Mouse (Mus musculus) left cerebral cortex, adult 2 months (tissue): ENCODE results near the gene Btnl2. TPM values are rescaled to one million over a fixed set of nuclear protein-coding genes. Genes with fewer than 3 reads are reported as not detected.
A peak's percentile ranks its signal among the peaks of the same experiment; 100 is the strongest.

Experiments used
- DNase-seq, 2 experiments: peaks; one replicate each; pipeline ENCODE4 v3.0.0; 2021 to 2022; ENCODE audit warnings: low spot score in 2 of 2, mixed read lengths in 1 of 2; ENCODE audit errors: extremely low spot score in 1 of 2
- H3K27ac ChIP-seq: fragments of 200-600 bp; 2 replicates; pipeline ENCODE4 v1.8.1; 2022
- H3K4me3 ChIP-seq: fragments of 200-600 bp; 2 replicates; pipeline ENCODE4 v1.8.1; 2022
- CTCF ChIP-seq: fragments of 200-600 bp; IDR thresholded peaks from 2 replicates; pipeline ENCODE4 v1.8.1; 2022; ENCODE audit warnings: antibody characterized with exemption, mild to moderate bottlenecking, moderate library complexity
- intact Hi-C: fragments of 180-260 bp; cut with DNase I; formaldehyde crosslinking; loops from one replicate; pipeline ENCODE4 v1.15.1; 2025
- total RNA-seq, 2 experiments: library from RNA; stranded (reverse); gene quantifications; 2 replicates each; pipeline ENCODE4 v1.2.3; 2021

Btnl2 gene
- total RNA-seq, 2 experiments from 2014 or later: 0.65 to 0.68 TPM

DNA sequence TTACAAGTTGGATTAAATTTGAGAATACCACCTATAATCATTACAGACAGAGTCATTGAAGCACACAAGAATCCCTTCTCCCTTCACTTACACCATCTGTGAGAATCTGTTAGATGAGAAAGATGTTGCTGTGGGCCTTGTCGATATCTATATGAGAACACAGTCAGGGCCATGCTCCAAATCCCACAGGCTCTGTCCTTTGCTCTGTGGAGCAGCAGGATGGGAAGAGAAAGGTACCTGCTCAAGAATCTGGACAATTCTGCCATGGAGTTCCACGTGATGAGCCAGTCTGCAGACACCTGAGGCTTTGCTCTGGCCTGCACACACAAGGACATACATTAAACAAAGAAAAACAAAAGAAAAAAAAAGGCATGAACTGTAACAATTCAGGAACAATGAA is 37.9 kb upstream of the Btnl2 start:
- no peak for DNase-seq
- H3K4me3 ChIP-seq: no peak overlapping the region
- no peak for TF ChIP-seq CTCF
- no peak overlapping the region for H3K27ac ChIP-seq
- intact Hi-C loops: no loop called here

DNA sequence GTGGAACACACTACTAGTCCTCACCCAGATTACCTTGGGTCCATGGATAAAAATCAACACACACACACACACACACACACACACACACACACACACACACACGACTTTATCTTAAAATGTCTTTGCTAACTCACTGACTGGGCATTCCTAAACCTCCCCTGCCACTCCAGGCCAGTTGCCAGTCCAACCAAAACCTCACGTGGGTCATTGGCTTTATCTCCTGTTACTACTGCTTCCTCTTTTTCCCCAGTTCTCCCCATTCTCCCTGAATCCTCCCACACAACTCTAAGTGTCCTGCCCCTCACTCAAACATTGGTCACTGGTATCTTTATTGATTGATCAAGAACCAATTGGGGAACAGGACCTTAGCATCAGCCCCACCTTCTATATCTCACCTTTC is 37.3 kb upstream of the Btnl2 start:
- TF ChIP-seq CTCF: no peak
- no peak overlapping the region for H3K27ac ChIP-seq
- no peak overlapping the region for H3K4me3 ChIP-seq
- intact Hi-C loops: no loop called here
- no peak for DNase-seq

DNA sequence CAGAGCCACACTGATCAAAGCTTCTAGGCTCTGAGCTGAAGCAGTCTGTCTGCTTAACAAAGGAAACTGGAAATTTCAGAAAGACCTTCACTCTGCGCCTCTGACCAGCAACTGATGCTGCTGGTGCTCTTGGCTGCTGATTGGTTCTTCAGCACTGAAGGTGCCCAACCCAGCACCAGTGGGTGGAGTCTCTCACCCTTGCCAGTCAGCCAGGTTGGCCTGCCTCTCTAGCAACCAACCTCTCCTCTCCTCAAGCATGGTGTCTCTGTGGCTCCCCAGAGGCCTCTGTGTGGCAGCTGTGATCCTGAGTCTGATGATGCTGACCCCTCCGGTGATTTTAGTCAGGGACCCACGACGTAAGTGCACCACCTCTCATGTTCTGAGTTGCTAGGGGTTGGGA is 29.2 kb upstream of the Btnl2 start, which contains the start of gene H2-Eb2:
Gene H2-Eb2, plus strand, starts transcription at position 230 of the 400 bp plus-strand sequence.
- intact Hi-C loops: no loop called here
- TF ChIP-seq CTCF: no peak
- DNase-seq: no peak

DNA sequence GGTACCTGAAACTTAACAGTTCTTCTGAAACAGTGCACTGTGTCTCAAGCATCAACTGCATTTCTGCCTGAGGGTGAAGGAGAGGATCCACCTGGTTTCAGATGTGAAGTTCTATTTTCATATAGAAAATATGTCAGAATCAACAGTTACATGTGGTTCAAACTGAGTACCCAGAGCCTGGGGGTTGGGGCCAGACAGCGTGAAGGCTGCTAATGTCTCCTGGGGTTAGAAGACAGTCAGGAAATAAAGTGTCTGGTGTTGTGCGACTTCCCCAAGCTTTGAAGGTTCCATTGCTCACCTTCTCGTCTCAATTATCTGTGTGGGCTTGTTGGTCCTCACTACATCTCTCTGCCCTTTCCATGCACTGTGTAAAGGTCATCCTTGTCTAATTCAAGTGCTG is 28.2 kb upstream of the Btnl2 start:
- intact Hi-C loops: no loop called here
- DNase-seq: no peak
- Histone ChIP-seq H3K4me3 (no peak overlapping the region), H3K27ac (no peak overlapping the region)
- TF ChIP-seq CTCF: no peak

More for the DNA sequence above, 29.2 kb upstream of the Btnl2 start, which contains the start of gene H2-Eb2:
- H3K27ac ChIP-seq: no peak within 1 kb of the TSS
- H3K4me3 ChIP-seq: no peak within 1 kb of the TSS

DNA sequence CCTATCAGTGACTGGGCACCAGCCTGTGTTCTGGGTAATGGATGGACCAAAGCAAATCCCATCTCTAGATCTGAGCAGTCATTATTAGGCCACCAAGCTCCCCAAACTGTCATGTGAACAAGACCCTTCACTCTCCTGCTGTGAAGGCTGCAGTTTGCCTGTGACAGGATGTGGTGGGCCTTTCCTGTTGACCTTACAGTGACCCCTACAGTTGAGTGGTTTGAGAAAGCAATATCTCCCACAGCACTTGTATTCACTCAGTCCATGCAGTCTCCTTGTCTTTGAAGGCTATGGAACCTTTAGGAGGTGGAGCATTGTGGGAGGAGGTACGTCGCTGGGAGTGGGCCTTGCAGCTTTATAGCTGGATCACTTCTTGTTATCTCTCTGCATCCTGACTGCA is 24.8 kb upstream of the Btnl2 start:
- TF ChIP-seq CTCF: no peak

DNA sequence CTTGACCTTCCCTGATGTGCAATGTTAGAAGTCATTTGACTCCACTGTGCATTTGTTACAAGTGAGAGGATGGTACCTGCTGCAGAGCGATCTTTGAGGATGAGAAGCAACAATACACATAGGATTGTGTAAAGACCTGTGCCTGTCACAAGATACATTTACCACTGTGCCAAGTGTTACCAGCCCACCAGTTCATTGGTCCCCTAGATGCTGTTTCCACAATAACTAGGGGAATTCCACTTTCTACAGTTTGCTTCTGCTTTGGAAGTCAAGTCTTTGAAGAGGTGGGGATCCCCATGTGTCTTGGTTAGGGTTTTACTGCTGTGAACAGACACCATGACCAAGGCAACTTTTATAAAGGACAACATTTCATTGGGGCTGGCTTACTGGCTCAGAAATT is 23.4 kb upstream of the Btnl2 start:
- intact Hi-C loops: no loop called here

More for the DNA sequence above, 24.8 kb upstream of the Btnl2 start:
- no peak overlapping the region for H3K4me3 ChIP-seq
- intact Hi-C loops: no loop called here
- no peak for DNase-seq
- no peak overlapping the region for H3K27ac ChIP-seq

DNA sequence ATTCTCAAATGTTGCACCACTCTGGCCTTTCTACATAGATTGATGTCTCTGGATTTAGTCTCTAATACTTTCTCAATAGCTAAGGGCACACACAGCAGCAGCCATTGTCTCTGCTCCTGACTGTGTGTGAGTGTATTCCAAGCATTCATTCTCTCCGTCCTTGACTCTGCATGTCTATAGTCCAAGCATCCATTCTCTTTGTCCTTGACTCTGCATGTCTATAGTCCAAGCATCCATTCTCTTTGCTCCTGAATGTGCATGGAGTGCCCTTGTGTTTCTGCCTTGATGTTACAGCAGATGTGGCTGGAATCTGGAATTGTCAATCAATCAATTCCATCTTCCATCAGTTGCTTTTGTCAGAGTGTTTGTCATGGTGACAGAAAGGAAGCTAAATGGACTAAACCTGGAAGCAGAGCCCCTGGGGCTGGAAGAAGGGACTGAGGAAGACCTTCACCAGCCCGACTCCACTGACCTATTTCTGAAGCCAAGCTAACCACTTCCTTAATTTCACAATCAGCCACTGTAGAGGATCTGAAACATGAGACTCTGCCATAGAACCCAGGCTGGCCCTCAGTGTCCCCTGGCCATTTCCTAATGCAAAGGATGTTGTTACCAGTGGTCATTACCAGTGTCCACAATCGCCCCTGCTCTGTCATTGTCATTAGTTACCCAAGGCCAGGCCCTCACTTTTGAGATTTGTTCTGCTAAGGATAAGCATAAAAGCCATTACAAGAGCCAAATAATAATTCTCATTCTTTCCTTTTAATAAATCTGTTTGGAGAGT is 13.8 kb upstream of the Btnl2 start:
- DNase-seq: no peak
- intact Hi-C loops: loop anchor here (10.0 kb wide), 1 partner anchor 266 kb away; no protein-coding TSS in a partner anchor
- TF ChIP-seq CTCF: no peak
- H3K27ac ChIP-seq: no peak overlapping the region
- H3K4me3 ChIP-seq: no peak overlapping the region

More for the DNA sequence above, 23.4 kb upstream of the Btnl2 start:
- DNase-seq: no peak
- no peak overlapping the region for H3K27ac ChIP-seq
- no peak overlapping the region for H3K4me3 ChIP-seq
- TF ChIP-seq CTCF: no peak

DNA sequence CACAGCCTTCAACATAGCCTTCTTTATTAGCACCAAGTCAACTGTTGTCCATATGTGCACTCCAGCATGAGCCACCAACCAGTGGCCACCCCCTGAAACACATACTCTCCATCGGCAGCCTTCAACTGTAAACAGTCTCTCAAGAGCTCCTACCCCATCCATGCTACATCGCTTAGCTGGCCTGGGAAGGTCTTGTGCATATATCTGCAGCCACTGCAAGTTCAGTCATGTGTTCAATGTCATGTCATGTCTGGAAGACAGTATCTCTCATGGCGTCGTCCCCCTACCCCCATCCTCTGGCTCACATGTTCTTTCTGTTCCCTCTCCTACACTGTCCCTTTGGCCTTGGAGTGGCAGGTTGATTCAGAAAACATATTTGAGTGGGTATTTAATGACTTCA is 9.7 kb upstream of the Btnl2 start:
- intact Hi-C loops: loop anchor here (10.0 kb wide), 1 partner anchor 270 kb away; no protein-coding TSS in a partner anchor
- DNase-seq: no peak
- Histone ChIP-seq H3K4me3 (no peak overlapping the region), H3K27ac (no peak overlapping the region)
- TF ChIP-seq CTCF: no peak

DNA sequence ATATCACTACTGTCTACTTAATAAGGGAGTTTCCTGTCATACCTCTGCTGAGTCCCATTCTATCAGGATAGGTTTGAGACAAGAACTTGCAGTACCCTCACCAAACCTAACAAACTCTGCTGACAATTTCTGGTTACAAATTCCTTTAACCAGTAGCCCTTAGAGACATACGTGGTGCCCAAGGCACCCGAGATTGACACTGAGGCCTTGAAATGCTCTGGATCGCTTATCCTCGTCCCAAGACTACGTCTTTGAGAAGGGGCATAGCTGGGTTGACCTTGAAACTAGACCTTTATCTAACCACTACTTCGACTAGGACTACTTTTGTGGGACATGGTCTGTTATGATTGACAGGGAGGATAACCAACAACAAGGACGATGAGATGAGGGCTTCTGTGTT is 9.1 kb upstream of the Btnl2 start:
- intact Hi-C loops: loop anchor here (10.0 kb wide), 1 partner anchor 271 kb away; no protein-coding TSS in a partner anchor
- Histone ChIP-seq H3K4me3 (no peak overlapping the region), H3K27ac (no peak overlapping the region)
- TF ChIP-seq CTCF: no peak
- DNase-seq: no peak

DNA sequence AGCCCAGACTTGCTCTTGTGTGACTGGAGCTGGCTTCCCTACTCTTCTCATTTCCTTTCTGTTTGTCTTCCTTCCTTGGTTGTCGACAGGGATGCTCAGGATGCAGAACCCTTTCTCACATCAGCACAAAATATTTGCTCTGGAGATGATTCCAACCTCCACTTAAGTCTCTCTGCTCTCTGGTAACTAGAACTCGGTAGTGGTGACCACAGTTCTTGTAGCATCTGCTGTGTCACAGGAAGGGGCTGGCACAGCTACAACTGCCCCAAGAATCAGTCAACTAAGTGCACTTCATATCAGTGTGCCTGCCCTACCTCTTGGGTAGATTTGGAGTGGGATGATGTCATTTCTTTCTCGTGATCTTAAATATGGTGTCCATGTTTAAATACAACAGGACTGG is 8.6 kb upstream of the Btnl2 start:
- H3K4me3 ChIP-seq: no peak overlapping the region
- no peak overlapping the region for H3K27ac ChIP-seq
- TF ChIP-seq CTCF: no peak
- DNase-seq: no peak
- intact Hi-C loops: loop anchor here (2.0 to 10.0 kb wide), 2 partner anchors 175 to 271 kb away; no protein-coding TSS in a partner anchor

DNA sequence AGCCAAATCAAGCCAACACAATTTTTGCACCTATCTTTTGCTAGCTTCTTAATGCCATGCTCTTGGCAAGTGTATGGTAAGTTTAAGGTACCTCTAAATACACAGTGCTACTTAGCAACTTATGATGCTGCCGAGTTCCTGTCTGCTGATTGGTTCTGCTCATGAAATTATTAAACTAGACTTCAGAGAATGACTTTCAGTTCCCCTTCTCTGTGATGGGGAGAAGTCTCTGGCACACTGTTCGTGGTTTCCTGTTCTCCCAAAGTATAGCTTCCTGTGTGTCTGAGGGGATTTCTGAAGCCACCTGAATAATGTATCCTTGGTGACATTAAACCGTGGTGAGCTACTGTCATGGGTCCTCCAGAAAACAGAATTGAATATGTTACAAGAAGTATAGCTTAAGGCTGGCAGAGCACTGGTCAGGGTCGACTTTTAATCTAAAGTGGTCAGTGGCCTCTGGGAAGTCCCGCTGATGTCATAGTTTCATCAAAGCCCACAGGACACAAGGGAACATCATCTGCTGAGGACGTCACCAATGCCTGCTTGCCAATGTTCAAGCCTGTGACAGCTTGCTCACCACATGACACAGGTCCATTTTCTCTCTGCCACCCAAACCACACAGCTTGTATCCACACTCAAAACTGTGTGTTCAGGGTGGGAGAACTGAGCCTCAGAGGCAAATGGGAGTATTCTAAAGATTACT is 6.9 kb upstream of the Btnl2 start:
- H3K4me3 ChIP-seq: no peak overlapping the region
- no peak overlapping the region for H3K27ac ChIP-seq
- intact Hi-C loops: loop anchor here (2.0 to 10.0 kb wide), 3 partner anchors 63 to 273 kb away; no protein-coding TSS in a partner anchor
- peak; percentile 26 to 47 for DNase-seq
- TF ChIP-seq CTCF: no peak

DNA sequence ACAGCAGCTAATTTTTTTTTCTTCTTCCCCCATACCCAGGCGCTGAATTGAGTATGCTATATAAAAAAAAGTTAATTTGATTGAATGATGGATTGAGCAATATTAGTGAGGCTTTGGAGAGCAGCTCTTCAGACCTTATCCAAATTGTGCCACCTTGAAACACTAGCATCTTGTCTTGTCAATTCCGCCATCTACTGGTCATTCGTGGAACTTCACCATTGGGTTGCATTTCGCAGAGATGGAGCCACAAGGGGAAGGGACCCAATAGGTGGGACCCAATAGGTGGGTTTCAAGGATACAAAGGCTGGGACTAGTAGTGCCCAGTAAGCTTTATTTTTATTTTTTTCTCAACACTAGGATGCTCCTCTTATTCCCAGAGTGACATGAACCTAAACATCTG is 5.2 kb upstream of the Btnl2 start:
- no peak overlapping the region for H3K4me3 ChIP-seq
- peak; percentile 70 to 78 for DNase-seq
- no peak overlapping the region for H3K27ac ChIP-seq
- intact Hi-C loops: loop anchor here (1.0 to 10.0 kb wide), 3 partner anchors 61 to 275 kb away; no protein-coding TSS in a partner anchor
- TF ChIP-seq CTCF: peak; percentile 92
